Mouse (Mus musculus) G1E-ER4 (cell line): ENCODE data around the gene Xrcc1. TPM values are rescaled to one million over a fixed set of nuclear protein-coding genes. Genes with fewer than 3 reads are reported as not detected.

ENCODE experiments used
- GATA1 ChIP-seq: IDR thresholded peaks from one replicate; pipeline ENCODE4 v1.8.0; 2012; ENCODE audit warnings: low read length, inconsistent platforms
- polyA plus RNA-seq: library from polyadenylated mRNA; stranded (reverse); fragments of >175 nt; gene quantifications from 2 replicates; pipeline ENCODE4 v1.2.3, GENCODE M21; 2012

The Xrcc1 gene
- polyA plus RNA-seq, 1 experiment, result 397 TPM

DNA sequence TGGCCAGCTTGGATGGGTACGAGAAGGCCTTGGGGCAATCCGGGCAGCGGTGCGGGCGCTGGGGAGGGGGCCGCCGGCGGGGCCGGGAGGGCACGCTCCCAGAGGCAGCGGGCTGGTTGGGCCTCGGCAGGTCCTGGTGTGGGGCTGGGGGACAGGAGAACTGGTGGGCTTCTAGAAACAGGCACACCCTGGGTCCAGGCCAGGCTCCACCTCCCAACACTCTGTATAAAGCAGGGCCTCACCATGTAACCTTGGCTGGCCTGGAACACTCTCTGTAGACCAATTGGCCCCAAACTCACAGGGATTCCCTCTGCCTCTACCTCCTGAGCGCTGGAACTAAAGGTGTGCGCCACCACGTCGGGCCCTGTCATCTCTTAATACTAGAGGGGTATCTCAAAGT is 39.9 kb downstream of the Xrcc1 start:
- no peak for TF ChIP-seq GATA1

DNA sequence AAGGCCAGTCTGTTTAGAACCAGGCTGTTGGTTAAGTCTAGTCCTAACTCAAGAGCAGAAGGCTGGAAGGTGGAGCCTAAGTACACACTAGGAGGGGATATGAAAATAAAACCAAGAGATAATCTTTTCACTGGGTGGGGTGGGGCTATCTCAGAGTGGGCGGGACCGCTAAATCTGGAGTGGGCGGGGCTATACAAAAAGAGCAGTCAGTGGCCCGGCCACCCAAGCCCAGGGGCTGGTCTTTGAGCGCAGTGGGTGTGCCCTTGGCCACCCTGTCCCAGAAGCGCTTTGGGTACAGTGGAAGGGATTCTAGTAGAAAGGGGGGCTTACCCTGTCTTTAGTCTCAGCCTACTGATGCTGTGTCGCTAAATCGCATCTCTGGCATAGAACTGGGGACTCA is 40.7 kb downstream of the Xrcc1 start:
- no peak for TF ChIP-seq GATA1

DNA sequence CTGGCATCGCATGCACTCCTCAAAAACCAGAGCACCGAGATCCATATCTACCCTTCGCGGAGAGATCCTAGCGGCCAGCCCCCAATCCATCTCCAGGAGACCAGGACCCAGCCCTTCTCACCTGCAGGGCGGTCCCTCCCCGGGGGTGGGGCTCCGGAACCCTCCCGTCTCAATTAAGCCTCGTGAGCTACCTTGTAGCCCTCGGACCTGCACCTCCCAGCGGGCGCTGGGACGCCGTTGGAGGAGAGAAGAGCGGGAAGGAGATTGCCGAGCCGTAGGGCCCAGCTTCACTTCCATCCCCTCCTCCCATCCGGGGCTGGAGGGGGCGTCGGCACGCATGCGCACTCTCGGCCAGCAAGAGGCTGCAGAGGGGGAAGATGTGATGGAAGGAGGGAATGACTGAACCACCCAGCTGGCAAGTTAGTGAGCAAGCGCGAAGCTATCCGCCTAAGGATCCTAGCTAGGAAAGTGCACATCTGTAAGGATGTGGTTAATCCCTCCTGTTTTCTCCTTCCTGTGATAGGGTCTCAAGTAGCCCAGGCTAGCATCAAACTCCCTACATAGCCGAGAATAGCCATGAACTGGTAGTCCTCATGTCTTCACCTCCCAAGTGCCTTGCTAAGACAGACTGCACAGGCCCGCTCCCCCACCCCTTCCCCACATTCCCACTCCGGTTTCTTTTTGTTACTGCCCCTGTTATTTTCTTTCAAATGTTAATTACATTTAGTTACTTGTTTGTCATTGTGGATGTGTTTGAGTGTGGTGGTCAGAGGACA is 41.4 kb downstream of the Xrcc1 start, which contains the start of the genes Ethe1 and Zfp575:
Gene Ethe1, plus strand, starts transcription at position 214 of the 776 bp plus-strand sequence.
Gene Zfp575, minus strand, starts transcription at position 312 of the 776 bp plus-strand sequence.
- no peak for TF ChIP-seq GATA1

DNA sequence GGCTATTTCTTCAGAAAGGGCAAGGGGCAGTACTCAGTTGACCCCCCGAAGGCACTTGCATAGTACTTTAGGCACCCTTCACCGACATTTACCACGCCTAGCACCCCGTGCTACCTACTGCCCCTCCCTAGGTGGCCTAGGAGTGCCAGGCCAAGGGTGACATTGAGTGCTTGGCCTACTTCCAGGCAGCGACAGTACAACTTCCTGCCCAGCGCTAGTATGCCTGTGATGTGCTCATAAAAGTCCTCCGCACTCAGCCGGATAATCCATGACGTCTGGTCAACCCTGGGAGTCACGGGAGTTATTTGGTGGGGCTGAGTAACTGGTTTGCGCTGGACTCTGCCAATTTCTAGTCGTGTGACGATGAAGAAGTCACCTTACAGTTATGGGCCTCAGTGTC is 42.2 kb downstream of the Xrcc1 start:
- TF ChIP-seq GATA1, result no peak

DNA sequence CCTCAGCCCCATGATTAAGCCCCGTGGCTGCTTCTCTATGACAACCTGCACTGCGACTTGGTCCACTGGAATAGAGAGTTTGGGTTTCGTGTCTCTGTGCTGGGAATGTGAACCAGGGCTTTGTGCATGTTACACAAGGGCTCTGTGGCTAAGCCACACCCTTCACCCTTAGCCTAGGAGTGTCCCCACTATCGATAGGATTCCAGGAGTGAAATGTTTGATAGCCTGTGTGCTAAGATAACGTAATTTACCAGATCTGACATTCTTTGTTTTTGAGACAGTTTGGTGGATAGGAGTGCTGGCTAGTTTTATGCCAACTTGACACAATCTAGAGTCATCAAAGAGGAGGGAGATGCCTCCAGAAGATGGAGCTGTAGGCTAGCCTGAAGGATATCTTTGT is 45.6 kb downstream of the Xrcc1 start:
- peak; percentile 50 for TF ChIP-seq GATA1

DNA sequence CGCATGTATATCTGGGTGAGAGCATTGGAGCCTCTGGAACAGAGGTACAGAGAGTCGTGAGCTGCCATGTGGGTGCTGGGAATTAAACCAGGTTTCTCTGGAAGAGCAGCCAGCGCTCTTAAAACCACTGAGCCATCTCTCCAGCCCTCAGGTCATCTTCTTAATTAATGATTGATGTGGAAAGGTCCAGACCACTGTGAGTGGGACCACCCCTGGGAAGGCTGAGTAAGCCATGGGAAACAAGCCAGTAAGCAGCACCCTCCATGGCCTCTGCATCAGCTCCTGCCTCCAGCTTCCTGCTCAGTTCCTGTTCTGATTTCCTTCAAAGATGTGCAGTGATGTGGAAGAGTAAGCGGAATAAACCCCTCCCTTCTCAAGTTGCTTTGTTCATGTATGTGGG is 46.1 kb downstream of the Xrcc1 start:
- TF ChIP-seq GATA1, result no peak

DNA sequence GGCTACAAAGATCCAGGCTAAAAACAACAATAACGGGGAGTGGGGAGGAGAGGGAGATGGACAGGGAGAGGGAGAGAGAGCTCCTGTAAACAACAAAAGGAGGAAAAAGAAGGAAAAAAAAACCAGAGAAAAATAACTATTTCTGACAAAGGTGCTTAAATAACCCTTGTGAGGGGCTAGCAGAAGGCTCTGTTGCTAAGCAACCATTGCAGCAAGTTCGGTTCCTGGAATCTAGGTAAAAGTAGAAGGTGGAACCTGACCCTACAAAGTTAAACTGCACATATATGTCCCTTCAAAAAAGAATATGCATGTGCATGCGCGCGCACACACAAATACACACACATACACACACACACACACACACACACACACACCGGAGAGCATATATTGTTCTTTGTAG is 46.7 kb downstream of the Xrcc1 start:
- TF ChIP-seq GATA1, result no peak

DNA sequence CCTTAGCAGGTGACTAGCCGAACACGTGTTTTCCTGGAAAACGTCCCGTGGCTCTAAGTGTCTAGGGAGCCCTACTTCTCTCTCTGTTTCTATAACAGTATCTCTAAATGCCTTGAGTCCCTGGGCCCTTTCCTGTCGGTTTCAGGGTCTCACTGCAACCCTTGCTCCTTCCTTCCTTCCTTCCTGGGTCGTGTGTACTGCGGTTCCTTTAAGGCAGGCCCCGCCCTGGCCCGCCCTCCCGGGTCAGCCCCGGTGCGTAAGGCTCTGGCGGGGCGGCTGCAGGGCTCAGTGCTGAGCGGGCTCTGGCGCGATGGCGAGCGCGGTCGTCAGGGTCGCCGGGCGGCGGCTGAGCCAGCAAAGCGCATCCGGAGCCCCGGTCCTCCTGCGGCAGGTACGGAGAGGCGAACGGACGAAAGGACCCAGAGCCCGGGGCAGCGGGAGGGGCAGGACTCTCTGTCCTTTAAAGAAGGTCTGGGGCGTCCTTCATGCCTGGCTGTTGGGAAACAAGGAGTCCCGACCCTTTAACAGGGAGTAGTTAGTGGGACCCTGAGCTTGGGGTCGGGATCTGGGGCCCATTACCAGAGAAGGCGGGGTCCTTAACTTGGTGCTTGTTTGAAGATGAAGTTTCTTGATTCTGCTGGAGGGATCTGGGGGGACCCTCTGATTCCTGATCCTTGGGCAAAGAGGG is 47.7 kb downstream of the Xrcc1 start:
- no peak for TF ChIP-seq GATA1

DNA sequence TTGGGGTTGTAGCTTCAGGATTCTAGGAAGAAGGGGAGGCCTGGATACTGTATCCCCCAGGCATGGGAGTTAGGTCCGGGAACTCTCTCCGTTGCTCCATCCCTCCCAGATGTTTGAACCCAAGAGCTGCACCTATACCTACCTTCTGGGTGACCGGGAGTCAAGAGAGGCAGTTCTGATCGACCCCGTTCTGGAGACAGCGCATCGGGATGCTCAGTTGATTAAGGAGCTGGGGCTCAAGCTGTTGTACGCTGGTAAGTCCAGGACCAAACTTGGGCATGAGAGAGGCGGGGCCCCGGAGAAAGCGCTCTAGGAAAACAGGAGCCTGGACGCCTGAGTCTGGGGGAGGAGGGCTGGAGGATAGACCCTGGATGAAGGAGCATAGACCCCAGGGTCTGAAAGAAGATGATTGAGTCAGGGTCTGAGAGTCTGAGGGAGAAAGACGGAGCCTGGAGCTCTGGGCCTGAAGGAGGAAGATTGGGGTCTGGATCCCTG is 48.3 kb downstream of the Xrcc1 start:
- TF ChIP-seq GATA1, result no peak

DNA sequence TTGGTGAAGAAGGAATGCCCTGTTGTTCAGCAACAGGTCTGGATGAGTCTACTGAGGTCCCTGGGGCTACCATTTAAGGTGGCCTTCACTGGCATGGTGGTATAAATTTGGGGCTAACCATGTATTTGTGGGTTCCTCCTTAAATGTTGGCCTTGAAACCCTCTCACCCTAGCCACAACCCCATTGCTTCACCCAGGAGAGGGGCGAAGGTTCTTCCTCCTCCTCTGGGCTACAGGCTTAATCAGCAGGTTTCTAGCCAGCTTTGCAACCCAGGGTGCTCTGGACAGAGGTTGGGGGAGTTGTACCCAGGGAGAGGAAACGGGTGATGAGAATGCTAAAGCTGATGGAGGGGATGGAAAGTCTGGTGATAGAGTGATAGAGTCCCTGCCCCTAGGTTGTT is 49.4 kb downstream of the Xrcc1 start:
- TF ChIP-seq GATA1, result no peak

DNA sequence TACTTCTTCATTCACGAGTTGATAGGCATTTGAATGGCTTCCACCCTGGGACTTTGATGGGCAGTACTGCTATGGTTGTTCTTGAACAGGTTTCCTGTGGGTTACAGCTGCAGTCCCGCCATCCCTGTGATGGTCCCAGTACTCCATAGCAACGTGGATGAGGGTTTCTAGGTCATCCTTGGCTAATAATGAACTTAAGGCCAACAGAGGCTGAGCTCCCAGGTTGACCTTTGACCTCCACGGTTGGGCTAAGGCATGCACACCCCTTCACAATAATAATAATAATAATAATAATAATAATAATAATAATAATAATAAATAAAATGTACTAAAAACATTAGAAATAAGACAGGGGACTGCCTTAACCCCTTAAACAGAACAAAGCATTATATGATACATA is 52.0 kb downstream of the Xrcc1 start:
- TF ChIP-seq GATA1, result no peak

DNA sequence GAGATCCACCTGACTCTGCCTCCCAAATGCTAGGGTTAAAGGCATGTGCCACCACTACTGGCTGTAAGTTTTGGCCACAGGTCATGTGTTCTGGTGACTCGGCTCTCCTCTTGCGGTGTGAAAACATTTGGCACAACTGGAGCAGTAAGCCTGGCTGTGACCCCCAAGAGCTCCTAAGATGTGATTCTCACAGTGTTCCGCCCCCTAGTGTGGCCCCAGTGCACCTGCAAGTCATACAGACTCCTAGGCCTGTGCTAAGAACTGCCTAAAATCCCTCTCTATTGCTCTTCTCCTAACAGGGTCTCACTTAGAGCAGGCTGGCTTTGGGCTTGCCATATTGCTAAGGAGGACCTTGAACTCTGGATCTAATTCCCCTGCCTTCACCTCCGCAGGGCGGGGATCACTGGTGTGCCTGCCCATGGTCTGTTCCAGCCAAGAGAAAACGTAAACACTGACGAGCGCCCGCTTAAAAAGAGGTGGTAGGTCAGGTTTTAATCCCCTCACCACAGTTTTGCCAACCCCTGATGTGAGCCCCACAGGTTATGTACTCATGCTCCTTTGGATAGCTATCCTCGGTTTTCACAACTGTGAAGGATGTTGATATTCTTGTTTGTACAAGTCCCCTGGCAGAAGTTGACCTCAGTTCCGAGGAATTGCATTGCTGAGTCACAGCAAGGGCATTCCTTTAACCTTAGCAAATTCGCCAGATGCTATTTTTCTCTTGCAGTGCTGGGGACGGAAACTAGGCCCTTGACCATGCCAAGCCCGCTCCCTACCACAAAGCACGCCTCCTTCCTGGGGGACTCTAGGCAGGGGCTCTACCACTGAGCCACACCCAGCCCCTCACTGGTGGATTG is 53.4 kb downstream of the Xrcc1 start:
- TF ChIP-seq GATA1, result no peak

DNA sequence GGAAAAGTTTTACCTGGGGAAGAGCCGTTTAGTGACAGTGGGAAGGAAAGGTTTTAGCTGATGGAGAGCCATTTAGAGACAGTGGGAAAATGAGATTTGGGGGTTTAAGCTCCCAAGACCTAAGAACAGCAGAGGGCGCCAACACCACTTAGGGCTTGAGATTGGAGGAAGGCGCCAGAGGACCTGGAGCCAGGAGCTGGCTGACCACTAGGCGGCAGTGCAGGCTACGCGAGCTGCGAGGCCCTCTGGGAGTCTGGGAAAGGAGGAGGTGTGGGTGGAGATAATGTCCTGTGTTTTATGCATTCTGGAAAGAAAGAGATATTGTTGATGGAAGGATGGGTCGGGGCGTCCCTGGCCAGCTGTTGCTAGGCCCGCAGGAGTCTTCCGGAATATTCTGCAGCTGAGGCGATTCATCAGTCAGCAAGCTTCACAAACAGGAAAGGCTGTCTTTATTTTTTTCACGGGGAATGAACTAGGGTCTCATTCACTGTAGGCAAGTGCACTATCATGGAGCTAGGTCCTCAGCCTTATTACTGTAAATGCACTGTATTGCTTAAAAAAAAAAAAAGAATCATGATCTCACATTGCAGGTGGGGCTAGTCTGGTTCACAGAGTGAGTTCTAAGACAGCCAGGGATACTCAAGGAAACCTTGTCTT is 55.0 kb downstream of the Xrcc1 start:
- no peak for TF ChIP-seq GATA1

DNA sequence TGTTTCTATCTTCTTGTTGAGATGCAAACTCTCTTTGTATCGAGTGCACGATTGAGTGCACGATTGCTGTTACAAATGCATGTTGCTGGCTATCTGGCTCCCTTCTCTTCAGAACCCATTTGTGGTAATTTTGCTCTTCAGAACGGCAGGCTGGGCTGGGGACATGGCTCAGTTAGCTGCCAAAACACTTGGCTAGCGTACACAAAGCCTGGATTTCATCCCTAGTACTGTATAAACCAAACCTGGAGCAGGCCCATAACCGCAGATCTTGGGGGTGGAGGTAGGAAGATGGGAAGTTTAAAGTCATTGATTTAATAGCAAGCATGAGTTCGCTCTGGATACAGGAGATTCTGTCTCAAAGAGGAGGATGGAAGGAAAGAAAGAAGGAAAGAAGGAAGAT is 59.5 kb downstream of the Xrcc1 start:
- no peak for TF ChIP-seq GATA1

DNA sequence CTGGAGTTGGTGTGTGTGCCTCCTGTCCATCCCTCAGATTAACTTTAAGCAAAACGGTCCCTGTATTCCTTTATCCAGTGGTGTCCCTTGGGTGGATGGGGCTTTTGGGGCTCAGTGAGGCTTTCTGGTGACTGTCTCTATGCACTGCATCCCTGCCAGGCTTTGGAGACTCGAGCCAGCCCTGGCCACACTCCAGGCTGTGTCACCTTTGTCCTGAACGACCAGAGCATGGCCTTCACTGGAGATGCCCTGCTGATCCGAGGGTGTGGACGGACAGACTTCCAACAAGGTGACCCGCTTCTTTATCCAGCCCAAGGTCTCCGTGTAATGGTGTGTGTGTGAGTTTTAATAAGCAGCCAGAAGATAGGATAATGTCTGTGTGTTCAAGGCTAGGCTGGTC is 60.0 kb downstream of the Xrcc1 start:
- TF ChIP-seq GATA1, result no peak
